Mouse (Mus musculus) heart, embryonic 16.5 days (tissue): ENCODE results near the gene Dlgap3. TPM values are rescaled to one million over a fixed set of nuclear protein-coding genes. Genes with fewer than 3 reads are reported as not detected.
A peak's percentile ranks its signal among the peaks of the same experiment; 100 is the strongest.

ENCODE experiments used
- ATAC-seq: fragments of 200-750 bp; cut with Nextera tagmentation; replicated peaks from 2 replicates; pipeline ENCODE4 v1.8.0; 2017; ENCODE audit warnings: moderate number of reproducible peaks; ENCODE audit not compliant: insufficient read depth, low FRiP score; ENCODE audit errors: extremely low read depth
- H3K27ac ChIP-seq: fragments of 300-500 bp; sonication (generic); 2 replicates; pipeline ENCODE4 v1.5.1; 2014; ENCODE audit warnings: mild to moderate bottlenecking, low read length, control low read depth, moderate library complexity
- H3K27me3 ChIP-seq: fragments of 300-500 bp; sonication (generic); 2 replicates; pipeline ENCODE4 v1.6.1; 2014; ENCODE audit warnings: low read length, mixed read lengths; ENCODE audit not compliant: control insufficient read depth, insufficient read depth
- H3K36me3 ChIP-seq: fragments of 300-500 bp; sonication (generic); 2 replicates; pipeline ENCODE4 v1.6.1; 2014; ENCODE audit not compliant: control insufficient read depth, insufficient read depth
- H3K4me1 ChIP-seq: fragments of 300-500 bp; sonication (generic); 2 replicates; pipeline ENCODE4 v1.6.1; 2014; ENCODE audit warnings: low read length, mixed read lengths; ENCODE audit not compliant: control insufficient read depth, insufficient read depth
- H3K4me2 ChIP-seq: fragments of 300-500 bp; sonication (generic); 2 replicates; pipeline ENCODE4 v1.6.1; 2014; ENCODE audit warnings: low read depth, mild to moderate bottlenecking, control low read depth, low read length
- H3K4me3 ChIP-seq: fragments of 300-500 bp; sonication (generic); 2 replicates; pipeline ENCODE4 v1.5.1; 2014; ENCODE audit warnings: mild to moderate bottlenecking, control low read depth, low read length
- H3K9ac ChIP-seq: fragments of 300-500 bp; sonication (generic); 2 replicates; pipeline ENCODE4 v1.6.1; 2014; ENCODE audit warnings: low read length, control low read depth
- H3K9me3 ChIP-seq: fragments of 300-500 bp; sonication (generic); replicated peaks from 2 replicates; pipeline ENCODE4 v1.6.1; 2016; ENCODE audit warnings: low read length; ENCODE audit not compliant: control insufficient read depth
- WGBS: fragments of 180-500 bp; shearing (Covaris S2); extraction: QIAGEN DNeasy Blood & Tissue Kit; methylation state at CpG from one replicate; pipeline ENCODE4 v1.1.7; 2014; 5-methylcytosine and 5-hydroxymethylcytosine counted together
- polyA plus RNA-seq: library from polyadenylated mRNA; unstranded; fragments of >200 nt; fragmentation: Nextera tagmentation; extraction: Ambion mirVana; gene quantifications from 2 replicates; pipeline ENCODE4 v1.2.1, GENCODE M21; 2015

Gene Dlgap3
- polyA plus RNA-seq, 1 experiment from 2014 or later: 0.39 TPM

GRCm38 (mm10) chr4:127198609-127199008, 29.6 kb downstream of the Dlgap3 start:
- ATAC-seq: no peak
- no peaks in the 10 kb centered on the region for H3K36me3 ChIP-seq
- H3K9ac ChIP-seq: no peak overlapping the region
- WGBS: 42% methylated on average over 6 of the region's 6 CpGs
- H3K27ac ChIP-seq: no peak overlapping the region
- no peak overlapping the region for H3K4me2 ChIP-seq
- no peak overlapping the region for H3K4me3 ChIP-seq
- H3K4me1 ChIP-seq: peaks cover 10% of the 10 kb centered on the region
- H3K9me3 ChIP-seq: no peaks in the 10 kb centered on the region
- H3K27me3 ChIP-seq: no peaks in the 10 kb centered on the region

GRCm38 (mm10) chr4:127199406-127199805, 30.4 kb downstream of the Dlgap3 start:
- WGBS: 61% methylated on average over 12 of the region's 12 CpGs
- Histone ChIP-seq H3K4me1 (peaks cover 10% of the 10 kb centered on the region), H3K27me3 (no peaks in the 10 kb centered on the region), H3K9ac (no peak overlapping the region), H3K36me3 (no peaks in the 10 kb centered on the region), H3K4me3 (no peak overlapping the region), H3K27ac (no peak overlapping the region), H3K9me3 (no peaks in the 10 kb centered on the region), H3K4me2 (no peak overlapping the region)
- ATAC-seq: no peak

- ATAC-seq: no peak
- Histone ChIP-seq H3K27me3 (no peaks in the 10 kb centered on the region), H3K9me3 (no peaks in the 10 kb centered on the region), H3K4me1 (peaks cover 10% of the 10 kb centered on the region), H3K36me3 (no peaks in the 10 kb centered on the region), H3K4me2 (no peak overlapping the region), H3K27ac (no peak overlapping the region), H3K4me3 (no peak overlapping the region), H3K9ac (no peak overlapping the region)
- WGBS: 83% methylated on average over 12 of the region's 12 CpGs
These were observed 31.2 kb downstream of the Dlgap3 start for GRCm38 (mm10) chr4:127200164-127200722.

- Histone ChIP-seq H3K4me3 (no peak overlapping the region), H3K27me3 (no peaks in the 10 kb centered on the region), H3K36me3 (no peaks in the 10 kb centered on the region), H3K27ac (peak overlapping the region; percentile 43; the same call in 1 of the 2 replicates), H3K4me1 (peaks cover 10% of the 10 kb centered on the region), H3K9ac (no peak overlapping the region), H3K9me3 (no peaks in the 10 kb centered on the region), H3K4me2 (peak overlapping the region; percentile 24; the same call in 1 of the 2 replicates)
- peak; percentile 60 for ATAC-seq
- WGBS: 54% methylated on average over 13 of the region's 13 CpGs
These were observed 32.0 kb downstream of the Dlgap3 start for GRCm38 (mm10) chr4:127200769-127201617.

GRCm38 (mm10) chr4:127203081-127203480, 34.1 kb downstream of the Dlgap3 start:
- H3K4me3 ChIP-seq: no peak overlapping the region
- H3K4me2 ChIP-seq: no peak overlapping the region
- 71% methylated on average over 1 of the region's 1 CpGs for WGBS

GRCm38 (mm10) chr4:127211318-127211717, 42.3 kb downstream of the Dlgap3 start:
- Histone ChIP-seq H3K4me2 (no peak overlapping the region), H3K9me3 (no peaks in the 10 kb centered on the region), H3K4me1 (peaks cover 4% of the 10 kb centered on the region), H3K9ac (no peak overlapping the region), H3K36me3 (no peaks in the 10 kb centered on the region), H3K27me3 (peaks cover 20% of the 10 kb centered on the region), H3K4me3 (no peak overlapping the region), H3K27ac (no peak overlapping the region)
- ATAC-seq: no peak
- 80% methylated on average over 9 of the region's 9 CpGs for WGBS

More at GRCm38 (mm10) chr4:127203081-127203480, 34.1 kb downstream of the Dlgap3 start:
- no peak overlapping the region for H3K9ac ChIP-seq
- ATAC-seq: no peak
- no peaks in the 10 kb centered on the region for H3K36me3 ChIP-seq
- H3K27me3 ChIP-seq: no peaks in the 10 kb centered on the region
- H3K27ac ChIP-seq: no peak overlapping the region
- H3K4me1 ChIP-seq: peaks cover 10% of the 10 kb centered on the region
- H3K9me3 ChIP-seq: no peaks in the 10 kb centered on the region

- H3K36me3 ChIP-seq: no peaks in the 10 kb centered on the region
- ATAC-seq: no peak
- no peaks in the 10 kb centered on the region for H3K9me3 ChIP-seq
- no peak overlapping the region for H3K9ac ChIP-seq
- 15% methylated on average over 28 of the region's 28 CpGs for WGBS
- no peak overlapping the region for H3K4me2 ChIP-seq
- H3K4me3 ChIP-seq: no peak overlapping the region
- H3K27ac ChIP-seq: no peak overlapping the region
- H3K4me1 ChIP-seq: peaks cover 4% of the 10 kb centered on the region
- H3K27me3 ChIP-seq: peaks cover 20% of the 10 kb centered on the region
These were observed 45.5 kb downstream of the Dlgap3 start for GRCm38 (mm10) chr4:127214510-127214909.

GRCm38 (mm10) chr4:127215103-127215502, 46.1 kb downstream of the Dlgap3 start:
- H3K4me3 ChIP-seq: no peak overlapping the region
- ATAC-seq: no peak
- H3K4me1 ChIP-seq: peaks cover 4% of the 10 kb centered on the region
- no peak overlapping the region for H3K27ac ChIP-seq
- H3K36me3 ChIP-seq: no peaks in the 10 kb centered on the region
- 48% methylated on average over 11 of the region's 11 CpGs for whole genome bisulfite sequencing
- H3K9ac ChIP-seq: no peak overlapping the region
- H3K27me3 ChIP-seq: peaks cover 20% of the 10 kb centered on the region
- no peak overlapping the region for H3K4me2 ChIP-seq
- no peaks in the 10 kb centered on the region for H3K9me3 ChIP-seq

GRCm38 (mm10) chr4:127215799-127216198, 46.8 kb downstream of the Dlgap3 start:
- Histone ChIP-seq H3K27me3 (peaks cover 20% of the 10 kb centered on the region), H3K9ac (no peak overlapping the region), H3K4me3 (no peak overlapping the region), H3K36me3 (no peaks in the 10 kb centered on the region), H3K9me3 (no peaks in the 10 kb centered on the region; the same call in 1 of the 2 replicates), H3K4me2 (peak overlapping the region; percentile 38), H3K27ac (no peak overlapping the region), H3K4me1 (peaks cover 4% of the 10 kb centered on the region)
- no peak for ATAC-seq
- 18% methylated on average over 5 of the region's 9 CpGs for WGBS
